Mouse (Mus musculus) liver, embryonic 13.5 days (tissue): Measurements from ENCODE around the gene Asgr1. TPM values are rescaled to one million over a fixed set of nuclear protein-coding genes. Genes with fewer than 3 reads are reported as not detected.
"Not testable (repeated sequence)": the region's sequence is repeated elsewhere in the genome, so short reads cannot be mapped to it uniquely, and the experiment has no call there.

ENCODE experiments used
- ATAC-seq: fragments of 200-750 bp; cut with Nextera tagmentation; 2 replicates; pipeline ENCODE4 v1.8.0; 2017; ENCODE audit warnings: low read depth, mild to moderate bottlenecking, moderate number of reproducible peaks, moderate library complexity
- DNase-seq: peaks from one replicate; pipeline ENCODE4 v3.0.0; 2022
- H3K27ac ChIP-seq: fragments of 300-500 bp; sonication (generic); 2 replicates; pipeline ENCODE4 v1.5.1; 2015; ENCODE audit warnings: moderate library complexity, mild to moderate bottlenecking, inconsistent platforms
- H3K27me3 ChIP-seq: fragments of 300-500 bp; sonication (generic); 2 replicates; pipeline ENCODE4 v1.6.1; 2015; ENCODE audit warnings: mild to moderate bottlenecking, inconsistent platforms
- H3K36me3 ChIP-seq: fragments of 300-500 bp; sonication (generic); 2 replicates; pipeline ENCODE4 v1.6.1; 2015; ENCODE audit warnings: mild to moderate bottlenecking, inconsistent platforms
- H3K4me1 ChIP-seq: fragments of 300-500 bp; sonication (generic); replicated peaks from 2 replicates; pipeline ENCODE4 v1.6.1; 2015; ENCODE audit warnings: inconsistent platforms
- H3K4me2 ChIP-seq: fragments of 300-500 bp; sonication (generic); 2 replicates; pipeline ENCODE4 v1.6.1; 2015; ENCODE audit warnings: inconsistent platforms, mild to moderate bottlenecking, moderate library complexity
- H3K4me3 ChIP-seq: fragments of 300-500 bp; sonication (generic); replicated peaks from 2 replicates; pipeline ENCODE4 v1.5.1; 2015; ENCODE audit warnings: mild to moderate bottlenecking, inconsistent platforms
- H3K9ac ChIP-seq: fragments of 300-500 bp; sonication (generic); 2 replicates; pipeline ENCODE4 v1.6.1; 2015; ENCODE audit warnings: mild to moderate bottlenecking, inconsistent platforms
- H3K9me3 ChIP-seq: fragments of 300-500 bp; sonication (generic); replicated peaks from 2 replicates; pipeline ENCODE4 v1.6.1; 2016; ENCODE audit warnings: inconsistent platforms
- WGBS: fragments of 180-500 bp; shearing (Covaris S2); methylation state at CpG from one replicate; pipeline ENCODE4 v1.1.7; 2015; ENCODE audit not compliant: insufficient replicate concordance; 5-methylcytosine and 5-hydroxymethylcytosine counted together
- polyA plus RNA-seq: library from polyadenylated mRNA; unstranded; fragments of >200 nt; fragmentation: Nextera tagmentation; extraction: Ambion mirVana; gene quantifications from 2 replicates; pipeline ENCODE4 v1.2.1, GENCODE M21; 2015

Asgr1 gene
- polyA plus RNA-seq: 1.4 and 1.8 TPM in 2 replicates

DNA sequence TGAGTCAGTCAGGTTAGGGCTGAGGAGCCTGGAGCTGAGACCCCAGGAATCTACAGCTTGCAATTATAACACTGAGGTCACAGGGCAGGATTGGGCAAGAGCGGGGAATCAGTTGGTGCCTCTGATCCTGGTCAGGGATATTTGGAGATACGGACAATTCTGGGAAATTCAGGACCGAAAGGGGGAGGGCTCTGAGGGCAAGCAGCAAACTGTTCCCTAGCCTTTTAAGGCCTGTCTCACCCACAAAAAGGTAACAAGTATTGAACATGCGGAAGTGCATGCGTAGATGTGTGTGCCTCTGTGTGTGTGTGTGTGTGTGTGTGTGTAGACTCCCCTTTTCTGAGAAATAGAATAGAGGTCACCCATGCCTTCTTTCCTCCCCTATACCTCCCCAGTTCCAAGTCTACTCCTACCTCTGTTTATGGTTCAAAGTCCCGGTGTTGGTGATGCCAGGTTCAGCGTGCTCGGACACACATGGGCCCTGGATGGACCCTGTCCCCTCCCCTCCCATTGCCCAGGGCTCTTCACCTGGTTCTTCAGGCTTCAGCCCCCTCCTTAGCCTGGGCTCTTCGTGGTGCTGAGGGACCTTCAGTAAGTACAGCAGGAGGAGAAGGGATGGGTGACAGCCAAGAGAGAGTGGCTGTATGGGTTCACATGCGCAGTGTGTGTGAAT, at the start of gene Asgr1:
Asgr1 (plus strand) TSS at position 188 of the 673 bp plus-strand sequence.
- H3K9me3 ChIP-seq: no peaks in the 10 kb centered on the region
- no peak within 1 kb of the TSS for H3K4me2 ChIP-seq
- peaks cover 11% of the 10 kb centered on the region for H3K4me1 ChIP-seq
- no peak within 1 kb of the TSS for H3K4me3 ChIP-seq
- H3K27ac ChIP-seq: no peak within 1 kb of the TSS
- DNase-seq (no peak), ATAC-seq (peak; percentile 43)
- no peak within 1 kb of the TSS for H3K9ac ChIP-seq
- 69% methylated on average over 10 of the region's 10 CpGs for WGBS
- H3K36me3 ChIP-seq: no peaks in the 10 kb centered on the region
- no peaks in the 10 kb centered on the region for H3K27me3 ChIP-seq

DNA sequence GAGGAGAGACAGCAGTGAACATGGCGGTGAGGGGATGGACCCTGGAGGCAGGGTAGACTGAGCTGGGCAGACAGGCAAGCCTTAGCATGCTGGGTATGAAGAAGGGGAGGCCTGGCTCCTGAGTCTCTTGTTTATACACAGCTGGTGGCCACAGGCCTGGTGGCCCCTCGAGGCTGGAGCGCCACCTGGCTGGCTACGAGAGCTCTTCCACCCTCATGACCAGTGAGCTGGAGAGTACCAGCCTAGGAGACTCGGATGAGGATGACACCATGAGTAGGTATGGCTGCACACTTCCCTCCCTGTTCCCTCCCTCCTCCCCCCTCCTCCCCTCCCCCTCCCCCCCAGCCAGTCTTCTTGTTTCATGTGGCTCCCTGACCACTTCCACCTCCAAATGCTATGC, 48.4 kb upstream of the Asgr1 start:
- Histone ChIP-seq H3K9me3 (no peaks in the 10 kb centered on the region), H3K4me1 (peaks cover 35% of the 10 kb centered on the region), H3K36me3 (peaks cover 60% of the 10 kb centered on the region), H3K27ac (no peak overlapping the region), H3K27me3 (no peaks in the 10 kb centered on the region), H3K4me3 (no peak overlapping the region), H3K9ac (no peak overlapping the region), H3K4me2 (no peak overlapping the region)
- 68% methylated on average over 5 of the region's 5 CpGs for WGBS
- DNase-seq (no peak), ATAC-seq (no peak)

DNA sequence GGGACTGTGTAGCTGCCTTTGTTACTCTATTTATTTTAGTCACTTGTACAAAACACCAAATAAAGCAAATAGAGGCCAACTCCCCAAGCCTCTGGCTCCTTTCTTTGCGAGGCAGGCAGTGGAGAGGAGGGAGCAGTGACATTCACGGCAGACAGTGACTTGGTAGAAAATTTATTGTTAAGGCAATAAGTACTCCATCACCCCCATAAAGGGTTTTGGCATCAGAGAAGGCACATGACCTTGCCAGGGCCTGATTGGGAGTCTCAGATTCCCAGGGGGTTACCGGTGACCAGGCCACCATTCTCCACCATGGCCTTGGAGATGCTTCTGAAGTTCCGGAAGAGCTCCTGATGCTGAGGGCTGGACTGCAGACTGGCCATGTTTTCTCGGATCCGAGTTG, 43.9 kb upstream of the Asgr1 start:
- 86% methylated on average over 6 of the region's 6 CpGs for WGBS
- H3K4me1 ChIP-seq: peaks cover 19% of the 10 kb centered on the region
- H3K27me3 ChIP-seq: no peaks in the 10 kb centered on the region
- peaks cover 86% of the 10 kb centered on the region for H3K36me3 ChIP-seq
- no peak overlapping the region for H3K4me3 ChIP-seq
- H3K4me2 ChIP-seq: no peak overlapping the region
- H3K9ac ChIP-seq: no peak overlapping the region
- ATAC-seq (no peak), DNase-seq (no peak)
- H3K27ac ChIP-seq: no peak overlapping the region
- no peaks in the 10 kb centered on the region for H3K9me3 ChIP-seq

DNA sequence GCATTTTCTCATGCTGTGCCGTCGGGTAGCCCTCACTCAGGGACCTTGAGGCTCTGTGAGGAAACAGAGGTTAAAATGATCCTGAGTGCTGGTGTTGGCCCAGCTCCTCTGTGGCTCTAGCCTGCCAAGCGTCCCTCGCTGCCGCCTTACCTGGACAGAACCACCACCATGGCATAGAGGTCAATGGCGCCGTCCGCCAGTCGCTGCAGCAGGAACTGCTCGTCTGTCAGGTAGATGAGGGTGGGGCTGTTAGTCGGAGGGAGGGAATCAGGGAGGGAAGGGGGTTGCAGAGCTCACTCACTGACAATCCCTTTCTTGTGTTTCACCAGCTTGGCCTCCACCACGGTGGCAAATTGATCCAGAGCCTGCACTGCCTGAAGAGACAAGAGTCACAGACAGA, 43.3 kb upstream of the Asgr1 start:
- 0 out of 2 replicates have a peak overlapping the region, but pooled peaks have one; percentile 2 for H3K27ac ChIP-seq
- peaks cover 21% of the 10 kb centered on the region for H3K4me1 ChIP-seq
- 83% methylated on average over 12 of the region's 12 CpGs for WGBS
- DNase-seq: no peak
- no peaks in the 10 kb centered on the region for H3K9me3 ChIP-seq
- H3K27me3 ChIP-seq: no peaks in the 10 kb centered on the region
- no peak overlapping the region for H3K4me3 ChIP-seq
- ATAC-seq: no peak
- no peak overlapping the region for H3K9ac ChIP-seq
- H3K4me2 ChIP-seq: no peak overlapping the region
- H3K36me3 ChIP-seq: peaks cover 81% of the 10 kb centered on the region

DNA sequence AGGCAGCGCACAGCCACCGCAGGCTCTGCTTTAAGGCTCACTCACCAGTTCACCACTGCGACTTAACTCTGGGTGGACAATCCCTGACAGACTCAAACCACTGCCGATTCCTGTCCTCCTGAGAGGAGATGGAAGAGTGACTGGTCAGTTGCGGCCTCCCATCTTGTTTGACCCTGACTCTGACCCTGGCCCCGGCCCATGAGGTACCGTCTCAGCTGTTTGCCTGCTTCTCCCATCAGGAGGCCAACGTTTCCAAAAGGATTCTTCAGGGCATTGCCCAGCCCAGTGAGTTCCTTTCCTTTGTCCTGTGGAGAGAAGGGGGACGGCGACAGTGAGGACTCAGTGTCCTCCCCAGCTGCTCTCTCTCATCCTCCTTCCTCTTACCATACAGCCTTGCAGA, 42.9 kb upstream of the Asgr1 start:
- Histone ChIP-seq H3K4me3 (no peak overlapping the region), H3K27ac (no peak overlapping the region), H3K4me2 (no peak overlapping the region), H3K9me3 (no peaks in the 10 kb centered on the region), H3K27me3 (no peaks in the 10 kb centered on the region), H3K36me3 (peaks cover 77% of the 10 kb centered on the region), H3K4me1 (peaks cover 26% of the 10 kb centered on the region), H3K9ac (no peak overlapping the region)
- ATAC-seq (no peak), DNase-seq (no peak)
- 90% methylated on average over 10 of the region's 10 CpGs for WGBS

DNA sequence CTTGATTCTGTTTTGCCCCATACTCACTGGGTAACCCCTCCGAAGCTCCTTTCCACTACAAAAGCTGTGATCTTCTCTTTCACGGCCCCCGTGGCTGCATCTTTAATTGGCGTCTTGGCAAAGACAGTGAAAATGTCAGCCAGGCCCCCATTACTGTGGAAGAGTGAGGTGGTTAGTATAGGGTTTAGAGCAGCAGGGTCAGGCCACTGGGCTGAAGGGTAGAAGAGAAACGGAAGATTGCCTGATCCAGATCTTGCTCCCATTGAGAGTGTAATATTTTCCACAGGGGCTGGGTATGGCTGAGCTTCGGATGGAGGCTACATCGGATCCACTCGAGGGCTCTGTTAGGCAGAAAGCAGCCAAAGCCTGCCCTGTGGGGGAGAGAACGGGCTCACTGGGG, 41.0 kb upstream of the Asgr1 start:
- DNase-seq: no peak
- ATAC-seq: no peak
- no peak overlapping the region for H3K4me3 ChIP-seq
- no peak overlapping the region for H3K27ac ChIP-seq
- H3K36me3 ChIP-seq: peaks cover 57% of the 10 kb centered on the region
- H3K9ac ChIP-seq: no peak overlapping the region
- H3K4me1 ChIP-seq: peaks cover 33% of the 10 kb centered on the region
- no peak overlapping the region for H3K4me2 ChIP-seq
- H3K9me3 ChIP-seq: no peaks in the 10 kb centered on the region
- WGBS: 81% methylated on average over 9 of the region's 9 CpGs
- H3K27me3 ChIP-seq: no peaks in the 10 kb centered on the region

DNA sequence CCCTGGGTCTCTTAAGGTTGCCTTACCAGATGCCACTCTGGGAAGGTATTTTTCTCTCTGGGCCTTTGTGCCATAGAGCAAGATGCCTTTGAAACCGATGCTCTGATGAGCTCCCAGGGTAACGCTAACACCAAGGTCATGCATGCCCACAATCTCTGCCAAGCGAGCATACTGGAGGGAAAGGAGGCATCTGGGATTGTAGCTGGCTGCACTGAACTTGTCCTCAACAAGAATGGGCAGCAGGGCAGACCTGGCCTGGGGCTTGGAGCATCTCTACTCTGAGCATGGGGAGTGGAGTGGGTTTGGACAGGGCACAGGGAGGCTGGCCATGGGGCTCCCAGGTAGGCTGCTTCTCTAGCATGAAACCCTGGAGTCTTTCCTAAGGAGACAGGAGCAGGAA, 40.5 kb upstream of the Asgr1 start:
- Histone ChIP-seq H3K9ac (no peak overlapping the region), H3K36me3 (peaks cover 52% of the 10 kb centered on the region), H3K9me3 (no peaks in the 10 kb centered on the region), H3K27me3 (no peaks in the 10 kb centered on the region), H3K4me2 (no peak overlapping the region), H3K4me1 (peaks cover 37% of the 10 kb centered on the region), H3K4me3 (no peak overlapping the region), H3K27ac (no peak overlapping the region)
- no peak for DNase-seq
- whole genome bisulfite sequencing: 72% methylated on average over 3 of the region's 3 CpGs
- no peak for ATAC-seq

DNA sequence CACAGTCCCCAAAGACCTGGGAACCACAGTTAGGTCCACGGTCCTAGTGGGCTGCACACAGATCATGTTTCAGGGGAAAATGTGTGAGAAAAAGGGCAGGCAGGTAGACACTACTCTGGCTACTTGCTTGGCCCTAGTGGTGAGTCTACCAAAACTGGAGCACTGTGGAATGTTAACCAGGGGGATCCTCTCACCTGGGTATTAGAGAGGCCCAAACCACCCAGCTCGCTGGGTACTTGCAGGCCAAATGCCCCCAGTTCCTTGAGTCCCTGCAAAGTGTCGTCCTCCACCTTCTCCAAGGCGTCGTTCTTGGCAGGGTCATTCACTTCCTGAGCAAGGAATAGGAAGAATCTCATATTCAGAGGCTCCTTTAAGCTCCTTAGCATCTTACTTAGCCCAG, 39.8 kb upstream of the Asgr1 start:
- ATAC-seq (no peak), DNase-seq (no peak)
- Histone ChIP-seq H3K36me3 (peaks cover 46% of the 10 kb centered on the region), H3K9me3 (no peaks in the 10 kb centered on the region), H3K4me3 (peak overlapping the region; percentile 76), H3K4me2 (peak overlapping the region; percentile 86), H3K4me1 (peaks cover 44% of the 10 kb centered on the region), H3K27ac (no peak overlapping the region), H3K27me3 (no peaks in the 10 kb centered on the region), H3K9ac (peak overlapping the region; percentile 89)
- WGBS: 58% methylated on average over 5 of the region's 5 CpGs

DNA sequence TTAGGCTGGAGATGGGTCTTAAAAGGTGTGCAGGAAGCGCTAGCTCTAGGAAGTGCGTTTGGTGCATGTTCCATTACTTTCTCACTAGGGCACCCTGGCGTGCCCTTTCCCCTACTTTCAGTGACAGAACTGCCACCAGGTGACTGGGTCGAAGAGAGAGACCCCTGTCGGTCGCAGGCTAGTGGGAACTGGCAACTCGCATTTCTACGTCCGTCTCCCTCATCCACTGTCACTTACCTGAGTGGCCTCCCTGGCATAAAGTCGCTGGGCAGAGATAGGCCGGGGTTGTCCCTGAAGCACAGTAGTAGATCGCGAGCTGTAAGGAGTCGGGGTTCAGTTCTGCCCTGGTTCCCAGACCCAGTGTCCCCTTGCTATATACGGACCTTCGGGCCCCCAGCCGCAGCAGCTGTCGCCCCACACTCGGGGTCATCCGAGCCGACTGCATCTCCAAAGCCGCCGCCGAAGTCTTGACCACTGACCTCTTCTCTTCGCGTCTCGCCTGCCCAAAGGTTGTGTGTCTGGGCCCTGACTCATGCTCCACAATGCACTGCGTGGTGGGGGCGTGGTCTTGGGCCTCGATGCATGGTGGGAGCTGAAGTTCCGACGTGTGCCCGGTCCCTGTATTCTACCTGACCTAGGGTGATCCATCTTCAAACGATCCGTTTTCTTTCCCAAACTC, 38.9 kb upstream of the Asgr1 start, which contains the start of gene Acadvl:
Acadvl (minus strand) TSS at position 532 of the 679 bp plus-strand sequence.
- DNase-seq (peak; percentile 83), ATAC-seq (peak; percentile 90)
- Histone ChIP-seq H3K4me2 (peak within 1 kb of the TSS; percentile 86), H3K9me3 (no peaks in the 10 kb centered on the region), H3K27ac (peak within 1 kb of the TSS; percentile 78), H3K4me1 (peaks cover 52% of the 10 kb centered on the region), H3K9ac (peak within 1 kb of the TSS; percentile 89), H3K27me3 (no peaks in the 10 kb centered on the region), H3K4me3 (peak within 1 kb of the TSS; percentile 76), H3K36me3 (peaks cover 36% of the 10 kb centered on the region)
- WGBS: under 1% methylated on average over 35 of the region's 35 CpGs

DNA sequence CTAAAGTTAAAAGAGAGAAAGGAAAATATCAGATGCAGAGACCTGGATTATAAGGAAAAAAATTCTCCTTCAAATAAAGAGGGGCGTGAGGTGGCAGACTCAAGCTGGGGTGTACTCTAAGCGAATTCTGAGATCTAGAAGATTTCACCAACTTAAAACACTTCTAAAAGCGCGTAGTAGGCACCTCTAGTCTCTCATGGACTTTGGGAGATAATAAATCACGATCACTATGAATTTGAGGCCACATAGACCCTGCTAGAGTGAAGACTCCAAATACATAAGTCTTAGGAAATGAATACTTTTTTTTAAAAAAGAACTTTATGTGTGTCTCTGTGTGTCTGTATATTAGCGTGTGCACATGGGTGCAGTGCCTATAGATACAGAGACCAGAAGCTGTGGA, 38.2 kb upstream of the Asgr1 start:
- no peaks in the 10 kb centered on the region for H3K27me3 ChIP-seq
- no peaks in the 10 kb centered on the region for H3K9me3 ChIP-seq
- H3K36me3 ChIP-seq: peaks cover 30% of the 10 kb centered on the region
- no peak for DNase-seq
- H3K4me2 ChIP-seq: peak overlapping the region; percentile 86
- no peak overlapping the region for H3K27ac ChIP-seq
- peak overlapping the region; percentile 76 for H3K4me3 ChIP-seq
- H3K4me1 ChIP-seq: peaks cover 59% of the 10 kb centered on the region
- 60% methylated on average over 6 of the region's 6 CpGs for whole genome bisulfite sequencing
- no peak for ATAC-seq
- H3K9ac ChIP-seq: peak overlapping the region; percentile 89

DNA sequence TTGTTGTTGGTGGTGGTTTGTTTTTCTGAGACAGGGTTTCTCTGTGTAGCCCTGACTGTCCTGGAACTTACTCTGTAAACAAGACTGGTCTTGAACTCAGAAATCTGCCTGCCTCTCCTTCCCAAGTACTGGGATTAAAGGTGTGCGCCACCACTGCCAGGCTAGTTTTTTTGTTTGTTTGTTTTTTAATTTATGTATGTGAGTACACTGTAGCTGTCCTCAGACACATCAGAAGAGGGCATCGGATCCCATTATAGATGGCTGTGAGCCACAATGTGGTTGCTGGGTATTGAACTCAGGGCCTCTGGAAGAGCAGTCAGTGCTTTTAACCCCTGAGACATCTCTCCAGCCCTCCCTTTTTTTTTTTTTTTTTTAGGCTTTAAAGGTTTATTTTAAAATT, 37.7 kb upstream of the Asgr1 start:
- ATAC-seq, H3K9ac ChIP-seq, H3K27me3 ChIP-seq, H3K4me3 ChIP-seq, H3K9me3 ChIP-seq, H3K27ac ChIP-seq, H3K4me2 ChIP-seq, DNase-seq: not testable (repeated sequence)
- Histone ChIP-seq H3K4me1 (peaks cover 64% of the 10 kb centered on the region), H3K36me3 (peaks cover 25% of the 10 kb centered on the region)
- 71% methylated on average over 2 of the region's 2 CpGs for WGBS
